Mouse (Mus musculus): ENCODE data around the gene Pou2f2.

Gene Pou2f2

DNA sequence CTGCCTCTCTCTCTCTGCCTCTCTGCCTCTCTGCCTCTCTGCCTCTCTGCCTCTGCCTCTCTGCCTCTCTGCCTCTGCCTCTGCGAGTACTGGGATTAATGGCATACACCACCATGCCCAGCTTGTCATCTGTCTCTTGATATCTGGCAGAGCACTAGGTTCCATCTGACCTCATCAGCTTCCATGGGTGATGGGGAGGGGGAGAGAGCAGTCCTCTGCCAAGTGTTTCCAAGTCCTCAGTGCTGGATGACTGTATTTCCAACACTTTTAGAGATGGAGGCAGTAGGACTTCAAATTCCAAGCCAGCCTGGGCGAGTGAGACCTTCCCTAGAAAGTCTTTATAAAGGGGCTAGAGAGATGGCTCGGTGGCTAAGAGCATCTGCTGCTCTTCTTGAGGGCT is 42.0 kb downstream of the Pou2f2 start:
- no peak for DNase-seq

DNA sequence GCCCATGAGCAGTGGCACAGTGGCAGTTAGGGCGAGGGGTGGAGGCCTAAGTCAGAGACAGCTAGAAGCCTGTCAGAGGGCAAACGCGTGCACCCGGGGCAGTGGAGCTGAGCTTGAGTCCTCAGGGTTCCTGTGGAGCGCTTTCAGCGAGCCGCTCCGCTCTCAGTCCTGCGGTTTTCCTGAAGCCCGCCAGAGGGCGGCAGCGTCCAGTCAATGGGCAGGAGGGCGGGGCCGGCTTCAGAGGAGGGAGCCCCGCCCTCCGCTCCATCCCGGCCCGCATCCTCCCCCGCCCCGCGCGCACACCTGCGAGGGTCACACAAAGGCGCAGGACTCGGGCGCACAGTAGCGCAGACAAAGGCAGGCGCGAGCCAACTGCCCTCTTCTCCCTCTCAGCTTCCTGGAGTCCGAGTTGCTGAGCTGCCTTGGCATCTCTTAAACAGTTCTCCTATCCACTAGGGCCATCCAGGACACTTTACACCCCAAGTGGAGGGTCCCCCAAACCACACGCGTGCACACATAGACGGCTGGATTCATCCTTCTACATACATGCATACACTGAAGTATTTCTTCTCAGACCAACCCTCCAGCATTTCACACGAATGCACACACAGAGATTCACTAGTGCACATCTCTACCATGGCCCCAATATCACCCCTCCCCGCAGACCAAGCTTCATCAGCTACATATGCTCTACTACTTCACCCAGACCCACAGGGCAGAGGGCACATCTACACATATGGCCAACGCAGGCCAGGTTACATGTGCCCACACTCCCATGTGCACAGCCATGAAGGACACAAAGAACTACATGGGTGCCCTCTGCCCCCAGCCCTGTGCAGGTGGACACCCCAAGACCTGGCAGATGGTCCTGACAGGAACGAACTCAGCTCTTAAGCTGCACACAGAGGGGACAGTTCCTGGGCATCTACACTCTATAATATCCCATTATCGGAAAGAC is 46.2 kb downstream of the Pou2f2 start:
- peak; percentile 94 for DNase-seq

DNA sequence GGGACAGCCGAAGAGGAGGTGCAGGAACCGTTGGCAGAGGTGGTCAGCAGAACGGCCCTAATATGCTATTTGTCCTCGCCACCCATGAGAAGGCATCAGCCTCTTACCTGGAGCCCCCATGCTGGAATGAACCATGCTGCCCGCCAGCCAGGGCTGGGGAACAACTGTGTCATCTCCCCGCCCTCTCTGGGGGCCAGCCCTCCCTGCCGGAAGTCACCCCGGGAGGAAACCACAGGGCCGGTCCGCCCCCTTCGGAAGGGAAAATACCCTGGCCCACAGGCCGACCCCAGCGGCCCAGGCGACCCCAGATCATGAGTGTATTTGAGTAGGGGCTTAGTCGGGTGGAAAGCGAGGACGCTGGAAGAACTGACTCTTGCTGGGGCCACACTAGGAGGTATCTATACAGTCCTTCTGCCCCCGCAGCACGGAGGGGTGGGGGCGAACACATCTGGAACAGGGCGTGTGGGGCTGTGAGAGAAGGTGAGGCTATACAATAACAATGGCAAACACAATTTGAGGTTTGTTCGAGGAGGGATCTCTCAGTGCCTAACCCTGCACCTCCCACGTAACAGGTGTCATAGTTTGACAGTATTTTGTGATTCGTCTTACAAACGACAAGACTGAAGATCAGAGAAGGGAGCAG is 47.1 kb downstream of the Pou2f2 start:
- peak; percentile 82 for DNase-seq

DNA sequence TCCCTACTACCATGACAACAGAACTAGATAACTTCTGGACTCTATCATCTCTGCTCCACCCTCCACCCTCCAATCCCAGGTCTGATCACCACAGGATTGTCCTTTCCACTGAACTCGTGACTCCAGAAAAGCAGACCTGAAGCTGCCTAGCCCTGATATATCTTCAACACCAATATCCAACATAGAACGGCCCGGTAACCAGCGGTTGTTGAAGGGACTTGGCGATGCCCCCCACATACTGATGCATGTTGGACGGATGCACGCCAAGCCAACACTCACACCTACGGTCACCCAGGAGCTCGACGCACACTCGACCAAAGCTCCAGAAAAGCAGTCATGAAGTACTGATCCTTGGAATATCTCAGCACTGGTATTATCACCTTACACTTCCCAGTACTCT is 48.3 kb downstream of the Pou2f2 start:
- DNase-seq: no peak

DNA sequence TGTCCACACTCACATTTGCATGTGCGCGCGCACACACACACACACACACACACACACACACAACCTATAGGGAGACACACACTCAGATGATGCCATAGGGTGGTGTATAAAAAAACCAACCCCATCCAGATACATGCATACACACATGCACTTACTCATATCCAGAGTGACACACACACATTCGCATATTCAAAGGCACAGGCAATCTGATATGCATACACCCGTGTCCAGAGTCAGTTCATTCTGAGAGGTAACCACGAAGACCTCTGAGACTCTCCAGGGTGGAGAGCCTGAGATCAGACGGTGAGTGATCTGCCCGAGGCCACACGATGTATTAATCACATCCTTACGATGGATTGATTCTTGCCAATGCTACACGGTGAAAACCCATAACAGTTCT is 49.0 kb downstream of the Pou2f2 start:
- DNase-seq: no peak

DNA sequence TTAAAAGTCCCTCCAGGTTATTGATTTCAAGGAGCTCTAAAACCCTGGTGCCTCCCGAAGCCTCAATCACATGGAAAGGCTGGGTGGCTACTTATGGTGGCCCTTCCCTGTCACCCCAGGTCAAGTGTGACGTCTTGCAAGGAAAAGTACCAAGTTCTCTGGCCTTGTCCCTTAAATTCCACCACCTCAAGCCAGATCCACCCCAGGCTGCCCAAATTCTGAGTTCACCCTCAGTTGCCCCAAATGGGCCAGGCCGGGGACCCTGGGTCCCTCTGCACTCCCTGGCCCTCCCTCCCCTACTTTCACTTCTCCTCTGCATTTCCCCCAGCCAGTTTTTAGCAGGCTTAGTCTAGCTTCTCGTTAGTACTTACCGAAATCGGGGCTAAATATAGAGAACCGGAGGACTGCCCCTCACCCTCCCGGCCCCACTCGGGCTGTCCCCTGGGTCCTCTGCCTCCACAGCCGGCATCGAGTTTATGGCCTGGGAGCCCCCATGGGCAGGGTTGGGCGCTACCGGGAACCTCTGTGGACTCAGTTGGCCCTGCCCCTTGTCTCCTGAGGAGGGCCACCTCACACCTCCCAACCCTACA is 50.0 kb downstream of the Pou2f2 start:
- no peak for DNase-seq

DNA sequence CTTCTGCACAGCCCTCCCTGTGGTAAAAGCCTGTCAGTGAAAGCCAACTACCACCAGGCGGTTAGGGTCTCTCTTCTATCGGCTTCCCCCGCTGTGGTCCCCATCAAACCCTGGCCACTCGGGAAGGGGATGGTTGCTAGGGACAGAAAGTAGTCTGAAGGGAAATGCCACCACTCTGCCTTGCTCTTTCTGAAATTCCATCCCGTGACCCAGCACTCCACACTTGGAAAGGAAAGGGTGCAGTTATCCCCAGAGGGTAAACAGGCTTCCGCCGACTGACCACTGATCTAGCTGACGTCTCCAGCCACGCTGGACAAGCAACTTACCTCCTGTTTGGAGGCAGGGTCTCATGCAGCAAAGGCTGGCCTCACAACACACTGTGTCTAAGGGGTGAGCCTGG is 51.6 kb downstream of the Pou2f2 start:
- DNase-seq: no peak

DNA sequence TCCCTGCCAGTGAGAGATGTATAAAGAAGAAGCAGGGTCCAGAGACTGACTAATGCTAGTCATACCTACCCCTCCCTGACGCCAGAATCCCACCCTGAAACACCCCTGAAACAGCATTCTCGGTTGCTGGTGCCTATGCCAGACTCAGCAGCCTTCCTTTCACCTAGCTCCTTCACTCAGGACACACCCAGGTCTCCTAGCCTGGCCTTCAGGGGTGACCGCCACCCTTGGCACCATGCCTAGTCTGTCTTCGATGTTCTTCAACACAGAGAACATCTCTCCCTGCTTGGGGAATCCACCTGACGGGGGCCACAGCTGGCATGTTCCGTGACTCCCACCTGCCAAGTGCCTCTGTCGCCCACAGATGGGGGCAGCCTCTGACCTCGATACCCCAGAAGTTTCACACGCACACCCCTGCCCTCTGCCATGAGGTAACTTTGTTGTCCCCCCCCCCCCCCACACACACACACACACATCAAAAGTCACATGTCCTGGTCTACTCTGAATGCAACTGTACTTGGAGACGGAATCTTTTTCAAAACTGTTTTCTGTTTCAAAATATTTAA is 53.7 kb downstream of the Pou2f2 start:
- DNase-seq: no peak

DNA sequence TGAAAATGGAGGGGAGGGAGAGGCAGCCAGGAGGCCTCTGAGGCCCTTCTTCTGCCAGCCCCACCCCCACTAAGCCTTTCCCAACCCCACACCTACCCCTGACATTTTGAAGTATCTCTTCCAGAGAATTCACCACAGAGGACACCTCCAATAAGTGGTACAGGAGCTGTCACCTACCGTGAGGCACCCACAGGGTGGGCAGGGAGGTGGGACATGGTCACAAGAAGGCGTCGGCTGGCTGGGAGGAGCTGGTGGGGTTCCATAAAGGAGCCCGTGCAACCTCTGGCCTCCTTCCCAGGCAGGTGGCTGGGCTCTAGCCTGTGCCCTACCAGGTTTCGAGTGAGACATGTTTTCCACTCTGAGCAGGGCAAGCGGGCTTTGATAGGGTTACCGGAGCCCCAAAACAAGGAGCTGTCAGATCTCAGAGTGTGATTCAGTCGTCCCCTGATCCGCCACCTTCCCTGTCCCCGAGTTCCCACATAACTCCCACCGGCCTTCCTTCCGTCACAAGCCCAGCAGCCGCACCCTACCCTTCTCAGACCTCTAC is 58.2 kb downstream of the Pou2f2 start:
- no peak for DNase-seq

DNA sequence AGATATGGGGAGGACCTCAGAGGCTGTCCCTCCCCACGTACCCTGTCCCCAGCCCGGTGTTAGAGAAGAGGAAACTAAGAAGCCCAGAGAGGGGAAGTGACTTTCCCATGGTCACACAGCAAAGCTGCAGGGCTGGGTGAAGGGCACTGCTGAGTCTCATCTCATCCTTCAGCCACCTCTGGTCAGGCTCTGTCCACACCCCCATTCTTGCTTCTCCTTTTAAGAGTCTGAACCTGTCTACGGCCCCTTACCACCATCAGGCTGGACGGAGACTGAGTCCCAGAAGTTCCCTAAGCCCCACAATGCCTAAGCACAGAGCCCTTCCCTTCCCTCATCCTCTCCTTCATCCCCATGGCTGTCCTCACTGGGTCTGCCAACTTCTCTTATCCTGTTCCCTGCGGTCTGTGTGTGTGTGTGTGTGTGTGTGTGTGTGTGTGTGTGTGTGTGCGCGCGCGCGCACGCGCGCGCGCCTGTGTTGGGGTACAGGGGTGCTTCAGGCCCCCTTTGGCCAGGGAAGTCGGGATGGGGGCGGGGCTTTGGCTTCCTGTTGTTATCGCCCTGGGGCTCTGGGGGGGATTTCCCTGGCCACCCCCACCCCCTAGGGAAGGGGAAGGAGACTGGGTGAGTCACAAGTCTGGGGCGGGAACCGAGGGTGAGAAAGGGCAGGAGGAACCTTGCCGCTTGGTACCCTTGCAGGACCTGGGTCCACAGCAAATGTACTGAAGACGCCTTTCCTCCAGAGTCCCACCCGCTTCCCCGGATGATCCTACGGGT is 59.3 kb downstream of the Pou2f2 start:
- DNase-seq: peak; percentile 62

DNA sequence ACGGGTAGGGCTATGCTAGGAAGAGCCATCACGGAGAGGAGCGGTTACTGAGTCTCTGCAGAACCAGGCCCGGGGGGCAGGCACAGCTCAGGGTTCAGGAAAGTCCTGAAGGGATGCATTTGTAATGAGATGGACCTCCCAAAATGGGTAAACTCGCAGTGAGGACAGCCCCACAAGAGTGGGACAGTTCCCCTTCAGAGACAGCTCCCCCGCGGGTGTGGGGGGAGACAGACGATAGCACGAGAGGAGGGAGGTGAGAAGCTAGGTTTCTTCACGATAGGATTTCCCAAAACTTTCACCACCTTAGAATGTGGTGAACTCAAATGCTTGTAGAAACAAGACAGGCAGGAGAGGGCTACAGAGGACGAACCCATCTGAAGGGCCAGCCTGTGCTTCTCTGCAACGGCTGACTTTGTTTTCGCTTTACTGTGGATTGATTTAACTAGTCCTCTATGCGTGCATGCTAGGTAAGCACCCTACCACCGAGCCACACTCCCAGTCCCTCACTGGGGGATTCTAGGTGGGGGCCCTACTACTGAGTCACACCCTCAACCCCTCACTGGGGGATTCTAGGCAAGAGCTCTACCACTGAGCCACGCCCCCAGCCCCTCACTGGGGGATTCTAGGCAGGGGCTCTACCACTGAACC is 66.4 kb downstream of the Pou2f2 start:
- DNase-seq: no peak

DNA sequence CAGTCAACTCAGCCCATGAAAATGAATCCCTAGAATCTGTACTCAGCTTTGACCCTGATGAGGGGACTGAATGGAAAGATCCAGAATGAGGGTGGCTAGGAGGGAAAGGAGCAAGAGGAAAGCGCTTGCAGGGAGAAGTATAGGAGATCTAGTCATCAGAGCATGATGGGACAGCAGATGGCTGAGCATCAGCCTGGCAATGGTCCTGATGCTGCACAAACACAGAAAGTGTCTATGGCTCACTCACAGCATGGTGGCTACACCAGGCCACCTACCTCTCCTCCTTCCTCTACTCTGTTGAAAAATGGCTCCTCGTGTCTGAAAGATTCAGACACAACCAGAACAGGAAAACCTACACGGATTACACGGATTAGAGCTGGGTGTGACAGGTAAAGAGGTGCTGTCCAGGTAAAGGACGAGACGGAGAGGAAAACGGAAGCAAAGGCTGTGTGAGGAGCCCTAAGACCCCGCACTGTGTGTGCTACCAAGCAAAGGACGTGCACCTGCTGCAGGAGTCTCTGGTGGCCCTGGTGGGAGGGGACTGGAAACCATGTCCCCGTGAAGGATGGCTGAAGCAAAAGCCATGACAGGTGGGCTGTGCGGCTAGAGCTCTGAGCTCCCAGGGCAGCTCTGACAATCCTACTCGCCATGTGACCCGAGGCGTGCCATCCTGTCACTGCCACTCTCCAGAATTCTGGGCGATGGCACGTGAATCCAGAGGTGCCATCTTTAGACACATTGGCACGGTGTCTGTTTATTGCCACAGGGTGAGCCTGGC is 67.2 kb downstream of the Pou2f2 start:
- DNase-seq: no peak

DNA sequence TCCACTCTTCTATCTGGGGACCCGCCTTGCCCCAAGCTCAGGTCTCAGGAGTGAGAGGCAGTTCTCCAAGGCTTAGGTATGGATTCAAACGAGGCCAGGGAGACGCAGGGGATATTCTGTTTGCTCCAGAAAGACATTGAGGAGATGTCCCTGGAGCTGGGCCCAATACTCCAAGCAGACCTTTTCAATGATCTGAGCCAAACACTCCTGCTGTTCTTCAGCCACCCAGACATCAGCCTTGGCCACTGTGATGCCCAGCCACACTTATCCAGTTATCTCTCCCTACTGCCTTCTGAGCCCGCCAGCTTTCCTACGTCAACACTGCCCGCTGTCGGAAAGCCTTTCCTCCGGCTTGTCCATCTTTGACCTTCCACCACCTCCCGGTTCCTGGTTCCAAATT is 69.2 kb downstream of the Pou2f2 start:
- DNase-seq: no peak

DNA sequence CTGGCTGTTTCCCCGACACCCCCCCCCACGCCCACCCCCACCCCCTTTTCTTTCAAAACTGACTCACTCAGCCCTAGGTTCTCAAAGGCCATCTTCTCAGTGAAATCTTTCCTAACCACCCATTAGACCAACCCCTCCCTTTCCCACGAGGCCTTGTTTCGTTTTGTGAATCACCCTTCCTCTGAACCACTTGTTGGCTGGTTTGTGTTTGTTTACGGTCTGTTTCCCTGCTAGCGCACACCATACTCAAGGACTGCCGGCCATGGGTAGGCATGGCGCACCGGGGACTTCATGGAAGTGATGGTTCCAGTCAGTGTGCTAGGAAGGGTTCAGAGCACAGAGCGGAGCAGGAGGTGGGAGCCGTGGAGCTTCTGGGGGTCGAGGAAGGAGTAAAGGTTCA is 70.2 kb downstream of the Pou2f2 start:
- no peak for DNase-seq

DNA sequence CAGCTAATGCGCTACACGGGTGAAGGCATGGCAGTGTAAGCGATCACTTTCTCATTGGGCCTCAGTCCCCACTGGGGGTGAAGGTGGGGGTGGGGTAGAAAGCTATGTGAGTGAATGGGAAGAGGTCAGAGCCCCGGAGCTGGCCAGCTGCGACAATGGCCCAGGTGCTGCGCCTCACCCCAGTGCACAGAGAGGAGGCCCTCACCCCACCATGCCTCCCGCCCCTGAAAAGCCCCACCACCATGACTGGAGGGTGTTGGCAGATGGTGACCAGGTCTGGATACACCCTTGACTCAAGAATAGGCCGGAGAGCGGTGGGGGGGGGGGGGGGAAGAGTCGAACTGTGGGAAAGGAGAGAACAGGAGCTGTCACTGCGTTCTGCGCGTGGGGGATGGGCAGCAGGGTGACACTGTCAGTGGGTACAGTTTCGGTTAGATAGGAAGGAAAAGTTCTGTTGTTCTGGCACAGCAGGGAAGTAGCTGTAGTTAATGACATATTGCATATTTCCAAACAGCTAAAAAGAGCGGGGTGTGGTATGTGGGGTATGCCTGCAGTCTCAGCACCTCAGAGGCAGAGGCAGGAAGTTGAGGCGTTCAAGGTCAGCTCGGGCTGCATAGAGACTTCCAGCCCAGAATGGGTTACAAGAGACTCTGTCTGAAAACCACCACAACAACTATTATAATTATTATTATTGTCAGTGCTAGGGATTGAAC is 72.6 kb downstream of the Pou2f2 start:
- DNase-seq: no peak

DNA sequence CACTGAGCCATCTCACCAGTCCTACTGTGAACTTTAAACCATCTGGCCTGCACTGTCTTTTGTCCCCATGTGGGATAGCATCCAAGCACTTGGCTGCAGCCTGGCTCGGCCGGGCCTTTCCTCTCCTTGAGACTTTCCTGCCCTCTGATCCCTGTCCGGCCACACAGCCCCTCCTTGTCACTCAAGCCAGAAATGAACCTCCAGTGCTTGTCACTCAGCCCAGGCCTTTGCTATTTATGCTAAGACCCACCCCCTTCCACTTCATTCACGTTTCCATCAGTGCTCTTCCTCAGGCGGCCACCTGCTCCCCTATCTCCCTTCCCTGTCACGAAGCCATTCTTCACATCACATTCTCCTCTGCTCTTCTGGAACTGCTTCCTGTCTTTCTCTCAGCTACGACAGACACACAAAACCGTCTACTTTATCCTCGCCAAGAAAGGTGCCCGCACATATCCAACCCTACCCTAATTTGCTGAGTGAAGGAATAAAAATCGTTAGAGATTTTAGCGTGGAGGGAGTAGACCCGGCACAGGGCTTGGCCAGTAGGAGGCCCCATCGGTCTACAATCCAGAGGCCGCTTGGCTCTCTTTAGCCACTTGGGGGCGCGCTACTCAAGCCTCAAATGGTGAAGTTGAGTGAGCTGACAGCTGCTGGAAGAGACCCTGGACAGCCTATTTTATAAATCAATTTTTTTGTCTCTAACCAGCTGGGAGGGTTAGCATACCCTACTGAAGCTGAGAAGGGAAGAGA is 73.9 kb downstream of the Pou2f2 start:
- DNase-seq: peak; percentile 93

DNA sequence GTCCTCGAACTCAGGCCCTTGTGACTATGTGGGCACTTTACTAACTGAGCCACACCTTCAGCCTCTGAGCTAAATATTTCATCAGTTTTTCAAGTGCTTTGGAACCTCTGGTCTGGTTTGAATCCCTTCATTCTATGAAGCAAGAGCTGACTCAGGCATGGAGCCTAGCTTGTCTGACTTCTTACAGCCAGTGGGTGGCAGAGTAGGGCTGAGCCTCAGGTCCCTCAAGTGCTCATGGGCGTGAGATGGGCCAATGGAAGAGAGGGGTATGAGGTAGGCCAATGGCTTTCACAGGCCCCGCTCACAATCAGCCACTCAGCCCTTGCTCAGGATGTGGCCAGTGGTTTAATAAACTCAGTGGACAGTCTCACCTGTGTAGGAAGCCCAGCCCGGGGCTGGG is 79.9 kb downstream of the Pou2f2 start:
- DNase-seq: no peak

DNA sequence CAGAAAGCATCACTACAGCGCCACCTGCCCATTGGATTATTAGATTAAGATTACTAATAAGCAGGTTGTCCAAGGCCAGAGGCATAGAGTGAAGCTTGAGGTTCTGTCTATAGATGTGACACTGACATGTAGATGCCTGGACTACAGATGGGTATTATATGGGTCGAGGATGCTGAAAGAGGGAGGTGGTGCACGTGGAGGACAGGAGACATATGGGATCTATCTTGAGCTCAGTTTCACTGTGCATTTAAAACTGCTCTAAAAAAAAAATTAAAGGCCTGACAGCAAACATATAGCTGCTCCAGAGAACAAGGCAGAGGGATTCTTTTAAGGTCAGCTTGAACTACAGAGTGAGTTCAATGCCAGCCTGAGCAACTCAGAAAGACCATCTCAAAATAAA is 81.4 kb downstream of the Pou2f2 start:
- DNase-seq: no peak

DNA sequence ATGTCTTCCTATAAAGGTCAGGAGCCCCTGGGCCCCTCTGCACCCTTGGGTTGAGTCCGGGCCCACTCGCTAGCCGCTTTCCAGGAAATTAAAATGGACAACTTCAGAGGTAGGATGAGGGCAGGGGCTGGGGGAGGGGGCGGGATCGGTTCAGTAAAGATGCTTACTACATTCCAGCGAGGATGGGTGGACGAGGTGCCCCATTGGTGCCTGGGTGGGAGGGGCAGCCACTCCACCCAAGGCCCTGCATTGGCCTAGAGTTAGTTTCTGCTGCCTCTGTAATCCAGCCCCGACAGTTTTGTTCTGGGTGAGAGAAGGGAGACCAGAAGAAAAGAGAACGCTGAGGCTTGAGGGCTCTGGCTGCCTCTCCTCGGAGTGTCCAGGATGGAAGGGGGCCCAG is 89.7 kb downstream of the Pou2f2 start:
- no peak for DNase-seq

DNA sequence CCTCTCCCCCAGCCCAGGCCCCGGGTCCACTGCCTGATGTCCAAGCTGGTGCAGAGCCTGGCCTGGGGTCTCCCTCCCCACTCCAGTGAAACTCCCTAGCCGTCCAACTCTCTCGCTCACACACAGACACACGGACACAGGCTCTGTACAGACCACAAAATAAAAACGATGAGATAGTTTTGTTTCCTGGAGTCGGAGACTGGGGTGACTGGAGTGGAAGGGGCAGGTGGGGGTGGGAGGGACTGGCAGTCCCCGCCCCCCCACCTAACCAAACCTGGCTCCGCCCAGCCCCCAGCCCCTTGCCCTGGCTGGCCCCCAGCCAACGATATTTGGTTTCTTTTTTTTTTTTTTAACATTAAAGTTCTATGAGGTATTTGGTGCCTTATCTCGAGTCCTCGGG is 90.6 kb downstream of the Pou2f2 start:
- no peak for DNase-seq
